Mouse (Mus musculus) subcutaneous adipose tissue, adult 2 months (tissue): ENCODE results near the gene Wnt2b. TPM values are rescaled to one million over a fixed set of nuclear protein-coding genes. Genes with fewer than 3 reads are reported as not detected.

Experiments
- polyA plus RNA-seq: library from polyadenylated mRNA; depleted of rRNA; stranded (reverse); fragments of >200 nt; gene quantifications from 2 replicates; pipeline ENCODE4 v1.2.3, GENCODE M21; 2012; ENCODE audit warnings: low replicate concordance; rRNA removed

The Wnt2b gene
- polyA plus RNA-seq, result 4.3 and 11.1 TPM in 2 replicates

DNA sequence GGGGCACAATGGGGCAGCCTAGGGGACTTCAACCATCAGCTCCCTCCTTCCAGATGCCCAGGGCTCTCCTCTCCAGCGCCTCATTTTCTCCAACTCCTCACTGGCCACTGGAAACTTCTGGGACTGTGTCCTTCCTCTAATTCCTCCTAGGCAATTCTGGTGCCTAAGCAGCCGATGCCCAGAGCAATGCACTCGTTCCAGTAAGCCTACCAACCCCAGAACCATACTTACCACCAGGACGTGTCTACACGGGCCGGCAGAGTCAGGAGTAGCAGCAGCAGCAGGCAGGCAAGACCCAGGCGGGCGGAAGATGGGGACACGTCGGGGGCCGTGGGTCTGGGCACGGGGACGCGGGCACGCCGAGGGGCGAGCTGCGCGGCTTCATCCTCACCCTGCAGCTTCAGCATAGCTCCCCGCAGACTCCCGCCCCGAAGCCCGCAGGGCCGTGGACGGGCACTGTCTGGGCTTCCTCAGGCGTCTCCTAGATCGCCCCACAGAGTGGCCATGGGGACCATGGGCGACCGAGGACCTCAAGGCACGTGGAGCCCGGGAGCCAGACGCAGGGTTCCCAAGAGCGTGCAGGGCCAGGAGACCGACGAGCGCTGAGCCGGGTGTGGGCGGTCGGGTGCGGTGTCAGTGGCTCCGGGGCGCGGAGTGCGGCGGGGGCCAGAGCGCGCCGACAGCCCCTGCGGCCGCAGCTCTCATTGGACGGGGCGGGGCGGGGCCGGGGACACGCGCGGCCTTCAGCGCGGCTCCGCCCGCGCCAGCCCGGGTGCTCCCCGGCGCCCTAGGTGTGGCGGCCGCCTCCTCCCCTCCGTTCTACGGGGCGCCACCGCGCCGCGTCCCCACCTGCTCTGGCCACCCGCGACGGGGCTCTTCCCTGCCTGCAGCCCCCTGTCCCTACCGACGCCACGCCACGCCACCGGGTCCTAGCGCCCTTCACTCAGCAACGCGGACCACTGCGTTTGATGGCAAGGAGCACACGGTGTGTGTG is at the start of gene Wnt2b:
Gene Wnt2b, minus strand, starts transcription at position 856 of the 994 bp plus-strand sequence.

Other genes starting within 250 kb of the Wnt2b start
- gene Ppm1j, start 180.9 kb downstream of the Wnt2b start, polyA plus RNA-seq, result 6.8 and 7.6 TPM in 2 replicates
- gene Fam19a3, start 180.1 kb downstream of the Wnt2b start, polyA plus RNA-seq, result 0.55 and 0.72 TPM in 2 replicates
- 170 and 187 TPM in 2 replicates for gene Rhoc, start 173.5 kb downstream of the Wnt2b start, polyA plus RNA-seq
- gene Mov10, start 143.4 kb downstream of the Wnt2b start, polyA plus RNA-seq, result 17.9 and 28.2 TPM in 2 replicates
- 7.3 and 7.9 TPM in 2 replicates for gene St7l, start 97.9 kb downstream of the Wnt2b start, polyA plus RNA-seq
- gene Capza1, start 97.4 kb downstream of the Wnt2b start, polyA plus RNA-seq, result 30.2 and 49.5 TPM in 2 replicates
- gene Cttnbp2nl, start 91.2 kb upstream of the Wnt2b start, polyA plus RNA-seq, result 3.7 and 9.0 TPM in 2 replicates
- not detected in 2 replicates for gene 4930564D02Rik, start 104.9 kb upstream of the Wnt2b start, polyA plus RNA-seq